Mouse (Mus musculus): ENCODE data around the gene Gm6408.
A peak's percentile ranks its signal among the peaks of the same experiment; 100 is the strongest.
"Not testable (repeated sequence)": the region's sequence is repeated elsewhere in the genome, so short reads cannot be mapped to it uniquely, and the experiment has no call there.

Gm6408 gene

DNA sequence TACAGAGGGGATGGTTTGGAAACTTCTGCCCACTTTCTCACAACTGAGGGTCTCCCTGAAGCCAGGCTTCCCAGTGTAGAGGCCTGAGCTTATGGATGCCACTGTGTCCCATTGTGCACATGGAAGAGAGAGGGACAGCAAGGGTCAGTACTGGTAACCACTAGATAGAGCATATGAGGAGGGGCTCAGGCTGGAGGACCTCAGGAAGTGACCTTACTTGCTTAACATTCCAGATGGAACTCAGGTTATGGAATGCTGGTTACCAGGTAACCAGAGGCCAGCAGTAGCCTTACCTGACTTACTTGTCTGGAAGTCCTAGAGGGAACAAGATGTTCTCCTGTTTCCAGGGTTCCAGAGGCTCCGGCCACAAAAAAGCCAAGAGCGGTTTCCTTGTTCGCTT lies at the start of gene Gm6408:
Gene Gm6408, plus strand, starts transcription at position 301 of the 400 bp plus-strand sequence.
- not testable (repeated sequence) for DNase-seq

DNA sequence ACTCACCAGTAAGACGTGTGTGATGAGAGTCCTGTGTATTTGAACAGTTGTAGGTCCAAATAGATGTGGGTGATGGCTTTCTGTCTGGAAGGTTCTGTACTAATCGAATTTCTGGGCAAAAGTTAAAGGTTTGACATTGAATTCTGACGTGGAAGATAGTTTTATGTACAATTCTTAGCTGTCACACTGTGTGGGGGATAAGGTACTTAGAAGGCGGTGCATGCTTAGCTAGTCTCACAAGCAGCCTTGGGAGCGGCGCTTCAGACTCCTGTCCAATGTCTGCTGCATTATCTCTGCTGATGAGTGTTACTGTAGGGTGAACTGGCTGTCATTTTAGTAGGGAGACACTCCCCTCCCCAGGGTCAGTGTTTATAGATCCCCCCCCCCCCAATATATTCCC lies 49.3 kb upstream of the Gm6408 start:
- DNase-seq, result no peak

DNA sequence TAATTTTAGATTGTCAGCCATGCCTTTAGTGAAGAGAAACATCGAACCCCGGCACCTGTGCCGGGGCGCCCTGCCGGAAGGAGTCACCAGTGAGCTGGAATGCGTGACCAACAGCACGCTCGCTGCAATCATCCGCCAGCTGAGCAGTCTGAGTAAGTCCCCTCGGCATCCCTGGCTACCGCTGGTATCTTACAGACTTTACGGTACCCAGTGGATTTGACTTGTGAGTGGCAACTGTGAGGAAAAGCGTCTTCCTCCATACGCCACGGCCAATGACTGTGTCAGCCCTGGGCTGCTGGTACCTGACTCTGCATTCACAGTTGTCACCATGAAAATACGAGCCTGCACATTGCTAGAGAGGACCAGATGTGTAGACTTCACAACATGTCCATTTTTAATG lies 46.4 kb upstream of the Gm6408 start:
- DNase-seq, result no peak

- DNase-seq, result no peak
Measured at GRCm38 (mm10) chr5:146436796-146437195, 45.0 kb upstream of the Gm6408 start.

- no peak for DNase-seq
Measured at GRCm38 (mm10) chr5:146439152-146439781, 42.5 kb upstream of the Gm6408 start.

DNA sequence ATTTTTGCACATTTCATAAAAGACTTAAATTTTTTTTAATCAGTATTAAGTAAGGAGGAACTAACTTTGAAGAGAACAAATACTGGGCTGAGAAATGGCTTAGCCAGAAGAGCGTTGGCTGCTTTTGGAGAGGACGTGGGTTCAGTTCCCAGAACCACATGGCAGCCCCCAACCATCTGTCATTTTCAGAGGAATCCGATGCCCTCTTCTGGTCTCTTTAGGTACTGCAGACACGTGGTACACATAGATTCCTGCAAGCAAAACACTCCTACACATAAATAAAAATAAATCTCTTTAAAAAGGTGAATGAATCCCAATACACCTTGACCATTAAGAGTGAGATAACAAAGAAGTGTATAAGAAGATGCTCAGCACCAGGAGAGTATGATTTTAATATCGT lies 41.5 kb upstream of the Gm6408 start:
- DNase-seq, result no peak

GRCm38 (mm10) chr5:146442767-146443166 lies 39.0 kb upstream of the Gm6408 start:
- no peak for DNase-seq

DNA sequence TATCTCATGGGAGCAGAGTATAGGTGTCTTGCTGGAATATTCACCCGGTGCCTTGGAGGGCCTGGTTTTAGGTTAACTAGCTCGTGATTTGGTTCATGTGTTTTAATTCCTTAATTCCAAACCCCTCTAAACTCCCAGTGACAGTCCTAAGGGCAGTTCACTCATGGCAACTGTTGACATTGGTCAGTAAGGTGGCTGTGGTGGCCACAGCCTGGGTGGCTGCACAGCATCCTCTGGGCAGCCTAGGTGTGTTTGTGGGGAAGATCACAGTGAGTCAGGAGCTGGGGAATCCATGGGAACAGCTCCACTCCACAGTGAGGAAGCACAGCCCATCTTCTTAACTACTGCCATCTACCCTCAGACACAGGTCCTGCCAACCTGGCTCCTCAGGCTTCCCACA lies 35.1 kb upstream of the Gm6408 start:
- peak in 1 of 2 experiments; percentile 19 for DNase-seq

- peak in 1 of 2 experiments; percentile 23 for DNase-seq
Measured at GRCm38 (mm10) chr5:146451592-146452254, 30.0 kb upstream of the Gm6408 start.

DNA sequence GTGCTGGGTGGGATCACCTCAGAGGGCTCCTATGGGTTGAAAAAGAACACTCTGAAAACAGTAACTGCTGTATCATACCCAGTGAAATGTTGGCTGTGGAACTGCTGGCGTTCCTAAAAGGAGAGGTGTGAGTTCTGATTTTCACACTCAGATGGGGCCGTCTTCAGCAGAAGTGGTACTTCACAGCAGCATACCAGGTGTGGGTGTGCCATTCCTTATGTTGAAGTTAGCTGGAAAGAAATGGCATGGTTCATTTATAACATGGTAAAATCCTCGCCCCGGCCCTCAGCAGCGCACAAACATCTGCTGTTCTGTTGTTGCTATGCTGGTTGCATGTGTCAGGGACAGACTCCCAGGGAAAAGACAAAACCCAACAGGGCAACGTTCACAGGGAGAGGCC lies 28.2 kb upstream of the Gm6408 start:
- no peak for DNase-seq

- DNase-seq, result peak; percentile 47 to 78
Measured at GRCm38 (mm10) chr5:146461612-146462011, 20.2 kb upstream of the Gm6408 start.

DNA sequence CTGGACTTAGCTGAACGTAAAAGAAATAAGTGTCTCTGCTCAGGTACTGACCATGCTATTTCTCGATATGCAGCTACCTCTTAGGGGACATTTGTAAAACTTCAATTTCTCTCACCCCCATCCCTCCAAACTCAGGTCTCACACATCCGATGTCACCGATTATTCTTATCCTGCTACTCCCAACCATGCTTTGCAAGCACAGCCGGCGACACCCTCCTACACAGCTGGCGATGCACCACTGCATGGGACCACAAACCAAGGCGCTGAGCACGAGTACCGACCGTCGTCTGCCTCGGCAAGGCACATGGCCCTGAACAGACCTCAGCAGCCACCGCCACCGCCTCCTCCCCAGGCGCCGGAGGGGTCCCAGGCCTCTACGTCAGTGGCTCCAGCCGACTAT lies 15.1 kb upstream of the Gm6408 start:
- no peak for DNase-seq

DNA sequence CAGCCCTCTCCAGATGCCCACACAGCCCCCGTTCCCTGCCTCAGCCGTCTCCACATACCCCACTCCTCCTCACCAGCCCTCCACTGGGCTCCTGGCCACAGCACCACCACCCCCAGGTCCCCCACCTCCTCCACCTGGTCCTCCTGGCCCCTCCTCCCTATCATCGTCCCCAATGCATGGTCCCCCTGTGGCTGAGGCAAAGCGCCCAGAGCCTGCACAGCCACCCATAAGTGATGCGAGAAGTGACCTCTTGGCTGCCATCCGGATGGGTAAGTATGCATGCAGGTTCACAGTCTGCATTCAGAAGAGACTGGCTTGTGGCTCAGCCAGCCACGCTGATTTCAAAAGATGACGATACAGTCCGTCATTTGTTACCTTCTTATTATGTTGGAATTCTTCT lies 13.5 kb upstream of the Gm6408 start:
- peak in 1 of 2 experiments; percentile 22 for DNase-seq

DNA sequence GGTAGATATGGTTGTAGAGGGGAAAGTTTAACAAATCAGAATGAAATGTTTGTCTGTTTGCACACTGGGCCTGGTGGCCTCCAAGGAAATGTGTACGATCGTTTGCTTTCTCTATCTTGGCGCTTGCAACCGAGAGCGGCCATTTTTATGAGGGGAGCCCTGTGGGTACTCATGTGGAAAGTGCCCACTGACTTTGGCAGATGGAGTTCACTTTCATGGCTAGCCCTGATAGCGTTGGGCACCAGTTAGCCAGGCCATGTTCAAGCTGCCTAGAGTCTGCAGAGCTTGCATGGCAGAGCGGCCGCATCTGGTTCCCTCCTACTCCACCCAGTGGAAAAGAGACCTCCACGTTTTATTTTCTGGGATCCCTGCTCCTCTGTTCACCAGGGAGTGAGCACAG lies 10.9 kb upstream of the Gm6408 start:
- no peak for DNase-seq

DNA sequence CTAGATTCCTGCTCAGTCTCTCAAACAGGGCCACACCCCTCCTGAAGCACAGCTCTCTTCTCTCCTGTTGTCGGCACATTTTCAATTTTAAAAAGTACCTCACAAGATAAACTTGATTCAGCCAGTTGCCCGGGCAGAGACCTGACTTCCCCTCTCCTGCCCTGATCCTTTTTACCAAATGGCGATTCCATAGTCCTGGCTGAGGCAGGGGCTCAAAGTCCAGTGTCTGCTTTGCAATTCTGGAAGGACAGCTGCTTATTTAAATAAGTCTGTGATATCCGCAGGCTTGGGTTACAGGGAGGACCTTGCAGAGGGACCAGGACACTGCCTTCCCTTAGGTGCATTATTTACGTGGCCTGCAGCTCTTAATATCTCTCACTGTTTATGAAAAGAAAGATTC lies 10.5 kb upstream of the Gm6408 start:
- DNase-seq, result peak; percentile 19 to 50

GRCm38 (mm10) chr5:146471821-146472220 lies 9.9 kb upstream of the Gm6408 start:
- no peak for DNase-seq

DNA sequence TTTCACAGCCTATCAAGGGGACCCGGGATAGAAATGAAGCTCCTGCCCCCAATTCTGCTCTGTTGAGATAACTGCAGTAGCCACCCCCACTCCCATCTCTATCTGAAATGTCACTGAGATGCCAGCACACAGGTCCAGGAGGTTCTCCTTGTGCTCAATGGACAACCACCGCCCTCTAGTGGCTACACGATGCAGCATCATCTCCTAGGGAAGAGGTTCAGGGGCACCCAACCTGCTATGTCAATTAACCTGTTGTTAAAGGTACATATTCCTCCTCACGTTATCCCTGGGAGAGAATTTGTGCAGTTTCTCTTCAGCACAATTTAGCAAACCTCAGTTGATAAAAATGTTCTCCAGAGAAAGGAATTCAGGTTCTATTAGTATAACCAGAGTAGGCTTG lies 2.2 kb upstream of the Gm6408 start:
- DNase-seq, result peak in 1 of 2 experiments; percentile 49

DNA sequence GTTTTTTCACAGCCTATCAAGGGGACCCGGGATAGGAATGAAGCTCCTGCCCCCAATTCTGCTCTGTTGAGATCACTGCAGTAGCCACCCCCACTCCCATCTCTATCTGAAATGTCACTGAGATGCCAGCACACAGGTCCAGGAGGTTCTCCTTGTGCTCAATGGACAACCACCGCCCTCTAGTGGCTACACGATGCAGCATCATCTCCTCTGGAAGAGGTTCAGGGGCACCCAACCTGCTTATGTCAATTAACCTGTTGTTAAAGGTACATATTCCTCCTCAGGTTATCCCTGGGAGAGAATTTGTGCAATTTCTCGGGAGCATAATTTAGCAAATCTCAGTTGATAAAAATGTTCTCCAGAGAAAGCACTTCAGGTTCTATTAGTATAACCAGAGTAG lies 7.2 kb downstream of the Gm6408 start:
- peak in 1 of 2 experiments; percentile 51 for DNase-seq

- DNase-seq, result not testable (repeated sequence)
Measured at GRCm38 (mm10) chr5:146491063-146491462, 9.3 kb downstream of the Gm6408 start, which contains the start of gene Gm6370. Gm6370 (plus strand) TSS chr5:146491363.

- DNase-seq, result not testable (repeated sequence)
Measured at GRCm38 (mm10) chr5:146502099-146502498, 20.3 kb downstream of the Gm6408 start, which contains the start of gene 4930449I24Rik. 4930449I24Rik (plus strand) TSS chr5:146502399.

DNA sequence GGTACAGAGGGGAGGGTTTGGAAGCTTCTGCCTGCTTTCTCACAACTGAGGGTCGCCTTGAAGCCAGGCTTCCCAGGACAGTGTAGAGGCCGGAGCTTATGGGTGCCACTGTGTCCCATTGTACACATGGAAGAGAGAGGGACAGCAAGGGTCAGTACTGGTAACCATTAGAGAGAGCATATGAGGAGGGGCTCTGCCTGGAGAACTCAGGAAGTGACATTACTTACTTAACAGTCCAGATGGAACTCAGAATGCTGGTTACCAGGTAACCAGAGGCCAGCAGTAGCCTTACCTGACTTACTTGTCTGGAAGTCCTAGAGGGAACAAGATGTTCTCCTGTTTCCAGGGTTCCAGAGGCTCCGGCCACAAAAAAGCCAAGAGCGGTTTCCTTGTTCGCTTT lies 32.1 kb downstream of the Gm6408 start, which contains the start of gene Gm3402:
Gene Gm3402, plus strand, starts transcription at position 301 of the 400 bp plus-strand sequence.
- not testable (repeated sequence) for DNase-seq

DNA sequence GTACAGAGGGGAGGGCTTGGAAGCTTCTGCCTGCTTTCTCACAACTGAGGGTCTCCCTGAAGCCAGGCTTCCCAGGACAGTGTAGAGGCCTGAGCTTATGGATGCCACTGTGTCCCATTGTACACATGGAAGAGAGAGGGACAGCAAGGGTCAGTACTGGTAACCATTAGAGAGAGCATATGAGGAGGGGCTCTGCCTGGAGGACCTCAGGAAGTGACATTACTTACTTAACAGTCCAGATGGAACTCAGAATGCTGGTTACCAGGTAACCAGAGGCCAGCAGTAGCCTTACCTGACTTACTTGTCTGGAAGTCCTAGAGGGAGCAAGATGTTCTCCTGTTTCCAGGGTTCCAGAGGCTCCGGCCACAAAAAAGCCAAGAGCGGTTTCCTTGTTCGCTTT lies 43.7 kb downstream of the Gm6408 start, which contains the start of gene Gm3404:
Gene Gm3404, plus strand, starts transcription at position 301 of the 400 bp plus-strand sequence.
- DNase-seq, result not testable (repeated sequence)

Measured in kidney, adult 8-10 months (tissue).